Mouse (Mus musculus): ENCODE measurements at regions not wholly inside any gene's neighbourhood (a gene's known extent, or its start where the extent isn't known, plus 50 kb on each side); places are given as distances from the start of the nearest gene placed in this dataset.

GRCm38 (mm10) chr5:74870615-74871014, 167.9 kb upstream of the Lnx1 start:
- TF ChIP-seq CTCF (IDR thresholded peaks at IDR 0.05; ENCODE audit: low read depth) (no peak), EP300 (IDR thresholded peaks at IDR 0.05; ENCODE audit: low read depth) (no peak)

Measured in heart, postnatal 0 days (tissue).